Mouse (Mus musculus): Measurements from ENCODE around the gene Mast4.

- TF ChIP-seq CTCF (IDR thresholded peaks at IDR 0.05; ENCODE audit: low read depth) (no peak), EP300 (IDR thresholded peaks at IDR 0.05; ENCODE audit: low read depth) (no peak)
Observed at GRCm38 (mm10) chr13:102888895-102889490, 445.3 kb downstream of the Mast4 start.
